Mouse (Mus musculus) liver, embryonic 14.5 days (tissue): ENCODE results near the gene Cep78. TPM values are rescaled to one million over a fixed set of nuclear protein-coding genes. Genes with fewer than 3 reads are reported as not detected.
A peak's percentile ranks its signal among the peaks of the same experiment; 100 is the strongest.

Experiments
- ATAC-seq: fragments of 200-750 bp; cut with Nextera tagmentation; 2 replicates; pipeline ENCODE4 v1.8.0; 2017; ENCODE audit warnings: moderate number of reproducible peaks, mild to moderate bottlenecking, moderate library complexity; ENCODE audit not compliant: insufficient read depth
- DNase-seq, 3 experiments: peaks; one replicate each; pipeline ENCODE4 v3.0.0-alpha.2; 2012 to 2013; ENCODE audit warnings: low read depth in 3 of 3, low spot score in 3 of 3
- H3K27ac ChIP-seq: fragments of 300-500 bp; sonication (generic); 2 replicates; pipeline ENCODE4 v1.5.1; 2014; ENCODE audit warnings: moderate library complexity, mild to moderate bottlenecking, control low read depth, inconsistent platforms
- H3K27me3 ChIP-seq: fragments of 300-500 bp; sonication (generic); 2 replicates; pipeline ENCODE4 v1.6.1; 2014; ENCODE audit warnings: mild to moderate bottlenecking, low read length, moderate library complexity; ENCODE audit not compliant: control insufficient read depth, insufficient read depth
- H3K36me3 ChIP-seq: fragments of 300-500 bp; sonication (generic); replicated peaks from 2 replicates; pipeline ENCODE4 v1.6.1; 2014; ENCODE audit warnings: low read depth; ENCODE audit not compliant: control insufficient read depth, insufficient read depth
- H3K4me1 ChIP-seq, 2 experiments: fragments of 200-500 bp in 1 of 2; fragments of 300-500 bp in 1 of 2; sonication (generic) in 1 of 2; replicated peaks; 2 replicates each; pipeline ENCODE4 v1.6.1; 2012 to 2014; ENCODE audit warnings: antibody characterized with exemption in 1 of 2, inconsistent platforms in 1 of 2, low read length in 1 of 2; ENCODE audit not compliant: control insufficient read depth in 2 of 2, insufficient read depth in 2 of 2
- H3K4me2 ChIP-seq: fragments of 300-500 bp; sonication (generic); 2 replicates; pipeline ENCODE4 v1.6.1; 2014; ENCODE audit warnings: low read depth, mild to moderate bottlenecking, control low read depth, moderate library complexity
- H3K4me3 ChIP-seq, 2 experiments: fragments of 200-500 bp in 1 of 2; fragments of 300-500 bp in 1 of 2; sonication (generic) in 1 of 2; 2 replicates each; pipeline ENCODE4 v1.5.1; 2012 to 2014; ENCODE audit warnings: low read depth in 2 of 2, low read length in 2 of 2, mild to moderate bottlenecking in 2 of 2, control low read depth in 1 of 2, inconsistent platforms in 1 of 2, moderate library complexity in 1 of 2; ENCODE audit not compliant: insufficient read depth in 1 of 2
- H3K9ac ChIP-seq: fragments of 300-500 bp; sonication (generic); replicated peaks from 2 replicates; pipeline ENCODE4 v1.6.1; 2014; ENCODE audit warnings: mild to moderate bottlenecking, control low read depth, moderate library complexity
- H3K9me3 ChIP-seq: fragments of 300-500 bp; sonication (generic); 2 replicates; pipeline ENCODE4 v1.6.1; 2016; ENCODE audit warnings: low read length, mixed read lengths; ENCODE audit not compliant: control insufficient read depth
- CTCF ChIP-seq: IDR thresholded peaks from 2 replicates; pipeline ENCODE4 v1.5.1; 2016; ENCODE audit warnings: antibody characterized with exemption, low read depth, control low read depth
- EP300 ChIP-seq: IDR thresholded peaks from 2 replicates; pipeline ENCODE4 v1.6.1; 2016; ENCODE audit warnings: antibody characterized with exemption, low read depth
- WGBS: fragments of 180-500 bp; shearing (Covaris S2); extraction: QIAGEN DNeasy Blood & Tissue Kit; methylation state at CpG from one replicate; pipeline ENCODE4 v1.1.7; 2014; ENCODE audit not compliant: insufficient replicate concordance; 5-methylcytosine and 5-hydroxymethylcytosine counted together
- polyA plus RNA-seq, 2 experiments: library from polyadenylated mRNA; depleted of rRNA in 1 of 2; stranded (reverse) in 1 of 2; unstranded in 1 of 2; fragments of >200 nt; fragmentation: Nextera tagmentation in 1 of 2; extraction: Ambion mirVana in 1 of 2; gene quantifications; 2 replicates each; pipeline versions ENCODE4 v1.2.1 to v1.2.3; 2012 to 2014

Cep78 gene
- polyA plus RNA-seq, 2 experiments, result 5.1 to 8.7 TPM

GRCm38 (mm10) chr19:15973365-15973764 is 11.4 kb downstream of the Cep78 start:
- H3K4me1 ChIP-seq, result no peaks in the 10 kb centered on the region; a peak in 1 of 4 replicates
- no peak for TF ChIP-seq EP300
- TF ChIP-seq CTCF, result no peak
- no peak overlapping the region for H3K9ac ChIP-seq
- no peak overlapping the region for H3K4me2 ChIP-seq
- no peak overlapping the region for H3K27ac ChIP-seq
- WGBS, result 70% methylated on average over 4 of the region's 4 CpGs
- H3K36me3 ChIP-seq, result peaks cover 9% of the 10 kb centered on the region
- no peaks in the 10 kb centered on the region for H3K9me3 ChIP-seq
- no peak for ATAC-seq
- no peak overlapping the region for H3K4me3 ChIP-seq
- H3K27me3 ChIP-seq, result no peaks in the 10 kb centered on the region
- DNase-seq, result no peak

GRCm38 (mm10) chr19:15965082-15965481 is 19.7 kb downstream of the Cep78 start:
- TF ChIP-seq EP300 (no peak), CTCF (peak; percentile 81)
- 33% methylated on average over 3 of the region's 3 CpGs for WGBS
- peak in 2 of 3 experiments; percentile 26 to 28 for DNase-seq
- Histone ChIP-seq H3K27me3 (no peaks in the 10 kb centered on the region), H3K27ac (no peak overlapping the region), H3K36me3 (no peaks in the 10 kb centered on the region; the same call in 1 of the 2 replicates), H3K4me1 (no peaks in the 10 kb centered on the region), H3K9me3 (no peaks in the 10 kb centered on the region), H3K9ac (no peak overlapping the region), H3K4me3 (no peak overlapping the region), H3K4me2 (no peak overlapping the region)
- peak; percentile 41; the same call in 1 of the 2 replicates for ATAC-seq

GRCm38 (mm10) chr19:15964533-15964932 is 20.3 kb downstream of the Cep78 start:
- H3K27me3 ChIP-seq, result no peaks in the 10 kb centered on the region
- no peak overlapping the region for H3K27ac ChIP-seq
- H3K4me2 ChIP-seq, result no peak overlapping the region
- no peak overlapping the region for H3K9ac ChIP-seq
- no peaks in the 10 kb centered on the region for H3K4me1 ChIP-seq
- H3K36me3 ChIP-seq, result no peaks in the 10 kb centered on the region
- DNase-seq, result no peak
- no peak overlapping the region for H3K4me3 ChIP-seq
- TF ChIP-seq CTCF (no peak), EP300 (no peak)
- H3K9me3 ChIP-seq, result no peaks in the 10 kb centered on the region
- 85% methylated on average over 7 of the region's 7 CpGs for WGBS
- ATAC-seq, result no peak

- Histone ChIP-seq H3K27me3 (no peaks in the 10 kb centered on the region), H3K9me3 (no peaks in the 10 kb centered on the region), H3K27ac (no peak overlapping the region), H3K4me3 (no peak overlapping the region), H3K9ac (no peak overlapping the region), H3K4me2 (no peak overlapping the region), H3K4me1 (no peaks in the 10 kb centered on the region), H3K36me3 (no peaks in the 10 kb centered on the region)
- DNase-seq (no peak), ATAC-seq (no peak)
- TF ChIP-seq EP300 (no peak), CTCF (no peak)
- WGBS, result 75% methylated on average over 17 of the region's 17 CpGs
These were observed 21.6 kb downstream of the Cep78 start for GRCm38 (mm10) chr19:15963011-15963695.

GRCm38 (mm10) chr19:15962313-15962712 is 22.5 kb downstream of the Cep78 start:
- no peaks in the 10 kb centered on the region for H3K4me1 ChIP-seq
- no peak overlapping the region for H3K9ac ChIP-seq
- H3K9me3 ChIP-seq, result no peaks in the 10 kb centered on the region
- no peak for DNase-seq
- TF ChIP-seq EP300, result no peak
- no peak for TF ChIP-seq CTCF
- H3K36me3 ChIP-seq, result no peaks in the 10 kb centered on the region
- WGBS, result 77% methylated on average over 13 of the region's 13 CpGs
- H3K27ac ChIP-seq, result no peak overlapping the region
- H3K27me3 ChIP-seq, result no peaks in the 10 kb centered on the region
- no peak overlapping the region for H3K4me2 ChIP-seq
- no peak for ATAC-seq
- no peak overlapping the region for H3K4me3 ChIP-seq
